Mouse (Mus musculus) kidney, postnatal 0 days (tissue): Measurements from ENCODE around the gene Rbms1. TPM values are rescaled to one million over a fixed set of nuclear protein-coding genes. Genes with fewer than 3 reads are reported as not detected.

Experiments used
- ATAC-seq: fragments of 200-750 bp; cut with Nextera tagmentation; replicated peaks from 2 replicates; pipeline ENCODE4 v1.8.0; 2017; ENCODE audit warnings: low read depth, moderate number of reproducible peaks, moderate TSS enrichment, moderate library complexity; ENCODE audit not compliant: low FRiP score
- DNase-seq: peaks from one replicate; pipeline ENCODE4 v3.0.0-alpha.2; 2016; ENCODE audit warnings: low spot score
- H3K27ac ChIP-seq: fragments of 300-500 bp; sonication (generic); 2 replicates; pipeline ENCODE4 v1.5.1; 2014; ENCODE audit warnings: mild to moderate bottlenecking
- H3K27me3 ChIP-seq: fragments of 300-500 bp; sonication (generic); 2 replicates; pipeline ENCODE4 v1.6.1; 2014; ENCODE audit warnings: low read length, mixed read lengths; ENCODE audit not compliant: insufficient read depth
- H3K36me3 ChIP-seq: fragments of 300-500 bp; sonication (generic); 2 replicates; pipeline ENCODE4 v1.6.1; 2014; ENCODE audit warnings: low read length, mixed read lengths; ENCODE audit not compliant: insufficient read depth
- H3K4me1 ChIP-seq: fragments of 300-500 bp; sonication (generic); replicated peaks from 2 replicates; pipeline ENCODE4 v1.6.1; 2014; ENCODE audit warnings: antibody characterized with exemption, low read length, mixed read lengths; ENCODE audit not compliant: insufficient read depth
- H3K4me2 ChIP-seq: fragments of 300-500 bp; sonication (generic); 2 replicates; pipeline ENCODE4 v1.6.1; 2014; ENCODE audit warnings: mild to moderate bottlenecking, low read length, moderate library complexity, mixed read lengths
- H3K4me3 ChIP-seq: fragments of 300-500 bp; sonication (generic); replicated peaks from 2 replicates; pipeline ENCODE4 v1.5.1; 2014; ENCODE audit warnings: low read depth, low read length
- H3K9ac ChIP-seq: fragments of 300-500 bp; sonication (generic); 2 replicates; pipeline ENCODE4 v1.6.1; 2014; ENCODE audit warnings: low read depth, low read length
- H3K9me3 ChIP-seq: fragments of 300-500 bp; sonication (generic); replicated peaks from 2 replicates; pipeline ENCODE4 v1.6.1; 2016; ENCODE audit warnings: low read length, inconsistent platforms, mixed read lengths
- CTCF ChIP-seq: IDR thresholded peaks from 2 replicates; pipeline ENCODE4 v1.5.1; 2016; ENCODE audit warnings: antibody characterized with exemption, low read depth, mild to moderate bottlenecking, moderate library complexity
- WGBS: fragments of 180-500 bp; shearing (Covaris S2); extraction: QIAGEN DNeasy Blood & Tissue Kit; methylation state at CpG from one replicate; pipeline ENCODE4 v1.1.7; 2014; 5-methylcytosine and 5-hydroxymethylcytosine counted together
- polyA plus RNA-seq: library from polyadenylated mRNA; unstranded; fragments of >200 nt; fragmentation: Nextera tagmentation; extraction: Ambion mirVana; gene quantifications from 2 replicates; pipeline ENCODE4 v1.2.1, GENCODE M21; 2015

Gene Rbms1
- polyA plus RNA-seq, 1 experiment from 2014 or later: 92.5 TPM

DNA sequence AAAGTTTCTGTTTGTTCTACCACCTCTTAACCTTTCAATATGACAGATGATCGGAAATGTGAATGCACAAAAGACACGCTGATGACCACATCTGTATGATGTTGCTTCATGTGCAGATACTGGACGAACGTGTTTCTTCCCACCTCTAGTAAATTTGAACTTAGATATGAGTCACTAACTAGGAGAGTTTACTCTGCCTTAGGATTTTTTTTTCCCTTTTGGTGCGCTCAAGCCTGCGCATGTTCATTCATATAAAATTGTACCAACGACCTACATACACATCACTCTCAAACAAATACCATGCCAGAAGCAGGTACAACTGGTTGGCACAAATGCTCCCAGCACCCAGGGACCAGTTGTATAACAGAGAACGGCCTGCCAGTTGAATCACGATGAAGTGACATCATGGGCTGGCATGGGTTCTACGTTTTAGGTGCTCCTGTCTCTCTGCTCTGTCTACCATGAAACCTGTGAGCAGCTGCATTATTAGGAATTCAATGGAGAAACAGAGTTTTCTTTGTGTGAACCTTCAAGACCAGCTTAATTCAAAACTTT is 134.0 kb downstream of the Rbms1 start:
- WGBS: 85% methylated on average over 10 of the region's 10 CpGs
- peaks cover 9% of the 10 kb centered on the region; the same call in 1 of the 2 replicates for H3K4me1 ChIP-seq
- no peak overlapping the region for H3K9ac ChIP-seq
- DNase-seq (no peak), ATAC-seq (no peak)
- H3K9me3 ChIP-seq: no peaks in the 10 kb centered on the region
- H3K36me3 ChIP-seq: 0 out of 2 replicates have a peak, but pooled peaks cover 4% of the 10 kb centered on the region
- H3K4me2 ChIP-seq: no peak overlapping the region
- no peaks in the 10 kb centered on the region for H3K27me3 ChIP-seq
- TF ChIP-seq CTCF: no peak
- no peak overlapping the region for H3K4me3 ChIP-seq
- H3K27ac ChIP-seq: no peak overlapping the region

- Histone ChIP-seq H3K36me3 (0 out of 2 replicates have a peak, but pooled peaks cover 4% of the 10 kb centered on the region), H3K9ac (no peak overlapping the region), H3K27ac (no peak overlapping the region), H3K4me3 (no peak overlapping the region), H3K27me3 (no peaks in the 10 kb centered on the region), H3K4me2 (no peak overlapping the region), H3K9me3 (no peaks in the 10 kb centered on the region), H3K4me1 (peaks cover 9% of the 10 kb centered on the region; the same call in 1 of the 2 replicates)
- ATAC-seq (no peak), DNase-seq (no peak)
- WGBS: 55% methylated on average over 5 of the region's 5 CpGs
- no peak for TF ChIP-seq CTCF
These were observed 135.9 kb downstream of the Rbms1 start for GRCm38 (mm10) chr2:60827152-60827428.

GRCm38 (mm10) chr2:60826406-60827151 is 136.4 kb downstream of the Rbms1 start:
- H3K36me3 ChIP-seq: 0 out of 2 replicates have a peak, but pooled peaks cover 4% of the 10 kb centered on the region
- TF ChIP-seq CTCF: no peak
- 83% methylated on average over 11 of the region's 11 CpGs for WGBS
- H3K4me1 ChIP-seq: peaks cover 9% of the 10 kb centered on the region; the same call in 1 of the 2 replicates
- H3K4me2 ChIP-seq: no peak overlapping the region
- H3K4me3 ChIP-seq: no peak overlapping the region
- no peak overlapping the region; the same call in 1 of the 2 replicates for H3K27ac ChIP-seq
- H3K27me3 ChIP-seq: no peaks in the 10 kb centered on the region
- no peak overlapping the region for H3K9ac ChIP-seq
- no peaks in the 10 kb centered on the region for H3K9me3 ChIP-seq
- DNase-seq (no peak), ATAC-seq (no peak)

DNA sequence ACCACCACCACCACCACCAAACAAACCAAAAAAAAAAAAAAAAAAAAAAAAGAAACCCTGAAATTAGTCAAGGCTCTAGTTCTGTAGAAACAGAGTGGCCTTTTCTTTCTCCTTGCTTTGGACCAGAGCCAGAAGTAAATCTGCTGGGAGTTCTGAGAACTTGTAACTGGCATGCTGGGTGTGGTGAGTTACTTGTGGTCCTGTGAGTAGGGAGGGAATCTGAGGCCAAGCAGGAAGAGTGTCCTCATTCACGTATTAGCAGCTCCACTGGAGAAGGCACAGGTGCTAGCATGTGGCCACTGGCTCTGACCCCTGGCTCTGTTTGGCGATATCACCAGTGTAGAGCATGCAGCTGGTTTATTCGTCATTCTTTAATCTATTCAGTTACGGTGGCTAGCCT is 137.3 kb downstream of the Rbms1 start:
- Histone ChIP-seq H3K4me1 (peaks cover 9% of the 10 kb centered on the region; the same call in 1 of the 2 replicates), H3K9me3 (no peaks in the 10 kb centered on the region), H3K27ac (no peak overlapping the region), H3K4me3 (no peak overlapping the region), H3K4me2 (no peak overlapping the region), H3K36me3 (no peaks in the 10 kb centered on the region), H3K9ac (no peak overlapping the region), H3K27me3 (no peaks in the 10 kb centered on the region)
- DNase-seq (no peak), ATAC-seq (no peak)
- TF ChIP-seq CTCF: no peak
- WGBS: 64% methylated on average over 4 of the region's 4 CpGs

GRCm38 (mm10) chr2:60821635-60822034 is 141.4 kb downstream of the Rbms1 start:
- no peak for TF ChIP-seq CTCF
- 82% methylated on average over 3 of the region's 3 CpGs for WGBS

GRCm38 (mm10) chr2:60818632-60819031 is 144.4 kb downstream of the Rbms1 start:
- Histone ChIP-seq H3K36me3 (no peaks in the 10 kb centered on the region), H3K4me1 (0 out of 2 replicates have a peak, but pooled peaks cover 6% of the 10 kb centered on the region), H3K4me3 (no peak overlapping the region), H3K27ac (no peak overlapping the region), H3K9me3 (no peaks in the 10 kb centered on the region), H3K9ac (no peak overlapping the region), H3K27me3 (no peaks in the 10 kb centered on the region), H3K4me2 (no peak overlapping the region)
- DNase-seq: no peak
- no peak for ATAC-seq
- no peak for TF ChIP-seq CTCF
- 34% methylated on average over 2 of the region's 2 CpGs for WGBS

More at GRCm38 (mm10) chr2:60821635-60822034, 141.4 kb downstream of the Rbms1 start:
- Histone ChIP-seq H3K9me3 (no peaks in the 10 kb centered on the region), H3K9ac (no peak overlapping the region), H3K36me3 (no peaks in the 10 kb centered on the region), H3K4me3 (no peak overlapping the region), H3K27ac (no peak overlapping the region), H3K4me1 (no peaks in the 10 kb centered on the region), H3K4me2 (no peak overlapping the region), H3K27me3 (no peaks in the 10 kb centered on the region)
- DNase-seq: no peak
- ATAC-seq: no peak
